In the genomic region with DNA sequence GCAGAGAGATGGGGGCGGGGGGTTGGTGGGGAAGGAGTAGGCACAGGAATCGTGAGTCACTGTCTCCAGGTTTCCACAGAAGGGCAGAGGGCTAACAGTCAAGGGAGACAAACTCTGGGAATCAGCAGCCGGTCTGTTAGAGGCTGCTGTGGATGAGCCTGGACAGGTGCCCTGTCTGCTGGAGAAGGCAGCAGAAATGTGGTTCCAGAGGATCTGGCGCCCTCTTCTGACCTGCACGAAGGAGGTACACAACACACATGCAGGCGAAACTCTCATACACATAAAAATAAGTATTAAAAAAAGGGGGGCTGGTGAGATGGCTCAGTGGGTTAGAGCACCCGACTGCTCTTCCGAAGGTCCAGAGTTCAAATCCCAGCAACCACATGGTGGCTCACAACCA, we compare ENCODE assay signal across 9 mouse cellular contexts. TPM values are rescaled to one million over a fixed set of nuclear protein-coding genes. Genes with fewer than 3 reads are reported as not detected.
DNase-seq lines count a peak whose midpoint lies in the region; ATAC-seq lines count a peak whose summit lies in the region.
"Had no signal": no experiment of that assay in that cellular context is flagged by ENCODE, and none has a peak within 500 bp of the region (broad histone marks: within the 10 kb centered on the region; RNA-seq: fewer than 3 reads in every experiment).

No protein-coding gene starts in this region.

- no peak for ATAC-seq in hindbrain, embryonic 14.5 days (ENCODE audit: low FRiP score)
- no peak for ATAC-seq in megakaryocyte, adult 5-6 weeks (ENCODE audit: poor library complexity, severe bottlenecking)

- H3K9ac ChIP-seq in hindbrain, embryonic 14.5 days: no peak overlapping the region

- no peak overlapping the region for H3K27ac ChIP-seq in hindbrain, embryonic 10.5 days
- no peak overlapping the region for H3K27ac ChIP-seq in hindbrain, embryonic 14.5 days

- peak; percentile 23 for DNase-seq in hindbrain, embryonic 10.5 days (ENCODE audit: low spot score)
- DNase-seq in hindbrain, embryonic 14.5 days (ENCODE audit: low spot score): no peak
- DNase-seq in 416B (ENCODE audit: low read depth): peak; percentile 57
- peak; percentile 47 for DNase-seq in adrenal gland, postnatal 14 days
- peak; percentile 38 to 40 for DNase-seq in kidney, postnatal 25 days
- DNase-seq in frontal cortex, adult 2 months (ENCODE audit: extremely low spot score in 1 of 2, low spot score in 1 of 2): no peak
- no peak for DNase-seq in adipocyte (ENCODE audit: low spot score)

- H3K36me3 ChIP-seq in hindbrain, embryonic 10.5 days: no peaks in the 10 kb centered on the region
- H3K36me3 ChIP-seq in hindbrain, embryonic 14.5 days (replicated peaks; ENCODE audit: control insufficient read depth, insufficient read depth): no peaks in the 10 kb centered on the region

- no peaks in the 10 kb centered on the region for H3K9me3 ChIP-seq in hindbrain, embryonic 10.5 days
- no peaks in the 10 kb centered on the region for H3K9me3 ChIP-seq in hindbrain, embryonic 14.5 days (ENCODE audit: control insufficient read depth, low read length)

- no peaks in the 10 kb centered on the region for H3K27me3 ChIP-seq in hindbrain, embryonic 10.5 days (ENCODE audit: insufficient read depth, poor library complexity, severe bottlenecking)
- H3K27me3 ChIP-seq in hindbrain, embryonic 14.5 days (ENCODE audit: control insufficient read depth, insufficient read depth, low read length): no peaks in the 10 kb centered on the region

- H3K4me2 ChIP-seq in hindbrain, embryonic 14.5 days (replicated peaks): no peak overlapping the region

- H3K4me3 ChIP-seq in hindbrain, embryonic 10.5 days: no peak overlapping the region
- no peak overlapping the region for H3K4me3 ChIP-seq in hindbrain, embryonic 14.5 days (replicated peaks; ENCODE audit: low read length)

- WGBS in hindbrain, embryonic 10.5 days: 45% methylated on average over 8 of the region's 8 CpGs
- 49% methylated on average over 8 of the region's 8 CpGs for WGBS in hindbrain, embryonic 14.5 days

- H3K4me1 ChIP-seq in hindbrain, embryonic 10.5 days (replicated peaks): no peaks in the 10 kb centered on the region
- H3K4me1 ChIP-seq in hindbrain, embryonic 14.5 days (replicated peaks; ENCODE audit: control insufficient read depth, insufficient read depth, low read length): no peaks in the 10 kb centered on the region

RNA-seq across cellular contexts. Expression of gene Gm12845, which starts 13.3 kb away (rescaled TPM):
- not detected in 2 replicates for polyA plus RNA-seq in hindbrain, embryonic 10.5 days (2016; fragmentation: Nextera tagmentation; extraction: Ambion mirVana)
- polyA plus RNA-seq in hindbrain, embryonic 14.5 days (2014; fragmentation: Nextera tagmentation; extraction: Ambion mirVana): not detected in 2 replicates
- total RNA-seq in adrenal gland, postnatal 14 days (2021): not detected in 2 replicates
- not detected in 2 replicates for polyA plus RNA-seq in frontal cortex, adult 2 months (2012; rRNA removed)
- not detected in 2 replicates for total RNA-seq in megakaryocyte, adult 5-6 weeks (2015)
- total RNA-seq in megakaryocyte, adult 5-6 weeks (2017): not detected in 2 replicates
- total RNA-seq: left cerebral cortex, postnatal 14 days had no signal

RNA-seq across cellular contexts. Expression of gene Klf17, which starts 27.9 kb away (rescaled TPM):
- polyA plus RNA-seq in hindbrain, embryonic 10.5 days (2016; fragmentation: Nextera tagmentation; extraction: Ambion mirVana): not detected in 2 replicates
- polyA plus RNA-seq in hindbrain, embryonic 14.5 days (2014; fragmentation: Nextera tagmentation; extraction: Ambion mirVana): not detected in 2 replicates
- not detected in 2 replicates for total RNA-seq in adrenal gland, postnatal 14 days (2021)
- polyA plus RNA-seq in frontal cortex, adult 2 months (2012; rRNA removed): 0.04 TPM in 2 replicates
- not detected in 2 replicates for total RNA-seq in megakaryocyte, adult 5-6 weeks (2015)
- total RNA-seq in megakaryocyte, adult 5-6 weeks (2017): not detected in 2 replicates
- total RNA-seq: left cerebral cortex, postnatal 14 days had no signal

RNA-seq across cellular contexts. Expression of gene Dmap1, which starts 55.5 kb away (rescaled TPM):
- 69.2 and 72.5 TPM in 2 replicates for polyA plus RNA-seq in hindbrain, embryonic 10.5 days (2016; fragmentation: Nextera tagmentation; extraction: Ambion mirVana)
- polyA plus RNA-seq in hindbrain, embryonic 14.5 days (2014; fragmentation: Nextera tagmentation; extraction: Ambion mirVana): 82.0 and 85.4 TPM in 2 replicates
- 21.4 and 27.5 TPM in 2 replicates for total RNA-seq in adrenal gland, postnatal 14 days (2021)
- 45.9 and 47.8 TPM in 2 replicates for polyA plus RNA-seq in frontal cortex, adult 2 months (2012; rRNA removed)
- total RNA-seq in megakaryocyte, adult 5-6 weeks (2015): 9.6 and 11.3 TPM in 2 replicates
- 14.7 and 18.1 TPM in 2 replicates for total RNA-seq in megakaryocyte, adult 5-6 weeks (2017)

Comparison
In these comparisons a context has a peak if more than half of its experiments do, and no peak if none do; other contexts are left out.
1. DNase-seq: peak in hindbrain, embryonic 10.5 days (single experiment), 416B (single experiment), adrenal gland, postnatal 14 days (single experiment) and kidney, postnatal 25 days (2 of 2); none in hindbrain, embryonic 14.5 days (single experiment), frontal cortex, adult 2 months (0 of 2) and adipocyte (single experiment).